Mouse (Mus musculus): ENCODE results near the gene Slc25a14. TPM values are rescaled to one million over a fixed set of nuclear protein-coding genes. Genes with fewer than 3 reads are reported as not detected.

The Slc25a14 gene
- 4.9 and 6.2 TPM in 2 replicates for polyA plus RNA-seq (2015; fragmentation: Nextera tagmentation; extraction: Ambion mirVana)

GRCm38 (mm10) chrX:48623379-48624053 is at the start of gene Slc25a14:
Gene Slc25a14, plus strand, starts transcription at chrX:48623413.
- H3K4me1 ChIP-seq (replicated peaks) = no peaks in the 10 kb centered on the region
- 16% methylated on average over 38 of the region's 38 CpGs for WGBS (ENCODE audit: insufficient replicate concordance)
- peak within 1 kb of the TSS; percentile 67 for H3K27ac ChIP-seq
- H3K36me3 ChIP-seq = no peaks in the 10 kb centered on the region
- H3K4me3 ChIP-seq (replicated peaks) = peak within 1 kb of the TSS; percentile 72
- ATAC-seq (ENCODE audit: low read depth) (peak; percentile 91), DNase-seq (peak; percentile 63)
- no peaks in the 10 kb centered on the region for H3K27me3 ChIP-seq
- H3K9me3 ChIP-seq (replicated peaks) = no peaks in the 10 kb centered on the region
- peak within 1 kb of the TSS; percentile 72 for H3K9ac ChIP-seq
- peak within 1 kb of the TSS; percentile 74 for H3K4me2 ChIP-seq

GRCm38 (mm10) chrX:48583332-48583731 is 39.9 kb upstream of the Slc25a14 start:
- no peak for ATAC-seq (ENCODE audit: low read depth)
- Histone ChIP-seq H3K27me3 (no peaks in the 10 kb centered on the region), H3K27ac (no peak overlapping the region), H3K4me1 (replicated peaks) (no peaks in the 10 kb centered on the region), H3K9me3 (replicated peaks) (no peaks in the 10 kb centered on the region), H3K4me2 (no peak overlapping the region), H3K36me3 (peaks cover 12% of the 10 kb centered on the region), H3K9ac (no peak overlapping the region), H3K4me3 (replicated peaks) (no peak overlapping the region)
- DNase-seq = no peak

GRCm38 (mm10) chrX:48593721-48594098 is 29.5 kb upstream of the Slc25a14 start:
- no peak for DNase-seq
- Histone ChIP-seq H3K4me1 (replicated peaks) (peaks cover 2% of the 10 kb centered on the region; the same call in 1 of the 2 replicates), H3K27me3 (no peaks in the 10 kb centered on the region), H3K9me3 (replicated peaks) (no peaks in the 10 kb centered on the region), H3K27ac (peak overlapping the region; percentile 58; the same call in 1 of the 2 replicates), H3K36me3 (peaks cover 12% of the 10 kb centered on the region), H3K4me2 (peak overlapping the region; percentile 70), H3K9ac (peak overlapping the region; percentile 78), H3K4me3 (replicated peaks) (peak overlapping the region; percentile 74)
- WGBS (ENCODE audit: insufficient replicate concordance) = 25% methylated on average over 15 of the region's 15 CpGs
- 0 out of 2 replicates have a peak, but pooled peaks have one; percentile 6 for ATAC-seq (ENCODE audit: low read depth)

GRCm38 (mm10) chrX:48594099-48594760 is 29.0 kb upstream of the Slc25a14 start, which contains the start of gene Zfp280c:
Gene Zfp280c, minus strand, starts transcription at chrX:48594504.
- H3K36me3 ChIP-seq = peaks cover 12% of the 10 kb centered on the region
- WGBS (ENCODE audit: insufficient replicate concordance) = 14% methylated on average over 45 of the region's 45 CpGs
- ATAC-seq (ENCODE audit: low read depth) (peak; percentile 93), DNase-seq (peak; percentile 55)
- no peaks in the 10 kb centered on the region for H3K9me3 ChIP-seq (replicated peaks)
- peaks cover 2% of the 10 kb centered on the region; the same call in 1 of the 2 replicates for H3K4me1 ChIP-seq (replicated peaks)
- peak within 1 kb of the TSS; percentile 70 for H3K4me2 ChIP-seq
- H3K9ac ChIP-seq = peak within 1 kb of the TSS; percentile 78
- peak within 1 kb of the TSS; percentile 74 for H3K4me3 ChIP-seq (replicated peaks)
- H3K27me3 ChIP-seq = no peaks in the 10 kb centered on the region
- peak within 1 kb of the TSS; percentile 58 for H3K27ac ChIP-seq

- Histone ChIP-seq H3K9me3 (replicated peaks) (no peaks in the 10 kb centered on the region), H3K27me3 (no peaks in the 10 kb centered on the region), H3K36me3 (peaks cover 1% of the 10 kb centered on the region; the same call in 1 of the 2 replicates), H3K4me3 (replicated peaks) (no peak overlapping the region), H3K9ac (no peak overlapping the region), H3K4me2 (no peak overlapping the region), H3K27ac (no peak overlapping the region), H3K4me1 (replicated peaks) (peaks cover 2% of the 10 kb centered on the region; the same call in 1 of the 2 replicates)
- 77% methylated on average over 9 of the region's 9 CpGs for WGBS (ENCODE audit: insufficient replicate concordance)
- DNase-seq (no peak), ATAC-seq (ENCODE audit: low read depth) (no peak)
These were observed 27.2 kb upstream of the Slc25a14 start for GRCm38 (mm10) chrX:48596053-48596452.

GRCm38 (mm10) chrX:48596906-48597305 is 26.3 kb upstream of the Slc25a14 start:
- no peak overlapping the region for H3K27ac ChIP-seq
- DNase-seq (no peak), ATAC-seq (ENCODE audit: low read depth) (no peak)
- no peak overlapping the region for H3K9ac ChIP-seq
- no peaks in the 10 kb centered on the region for H3K27me3 ChIP-seq
- 66% methylated on average over 5 of the region's 5 CpGs for WGBS (ENCODE audit: insufficient replicate concordance)
- no peaks in the 10 kb centered on the region for H3K9me3 ChIP-seq (replicated peaks)
- H3K4me1 ChIP-seq (replicated peaks) = peaks cover 3% of the 10 kb centered on the region; the same call in 1 of the 2 replicates
- H3K4me2 ChIP-seq = no peak overlapping the region
- H3K4me3 ChIP-seq (replicated peaks) = no peak overlapping the region
- H3K36me3 ChIP-seq = no peaks in the 10 kb centered on the region

GRCm38 (mm10) chrX:48604872-48605271 is 18.3 kb upstream of the Slc25a14 start:
- Histone ChIP-seq H3K4me2 (no peak overlapping the region), H3K27me3 (no peaks in the 10 kb centered on the region), H3K4me1 (replicated peaks) (0 out of 2 replicates have a peak, but pooled peaks cover 10% of the 10 kb centered on the region), H3K9ac (no peak overlapping the region), H3K4me3 (replicated peaks) (no peak overlapping the region), H3K9me3 (replicated peaks) (no peaks in the 10 kb centered on the region), H3K27ac (no peak overlapping the region), H3K36me3 (no peaks in the 10 kb centered on the region)
- 20% methylated on average over 2 of the region's 2 CpGs for WGBS (ENCODE audit: insufficient replicate concordance)
- peak; percentile 63 for ATAC-seq (ENCODE audit: low read depth)
- DNase-seq = no peak

GRCm38 (mm10) chrX:48623049-48623378 is 199 bp upstream of the Slc25a14 start:
- 16% methylated on average over 4 of the region's 4 CpGs for WGBS (ENCODE audit: insufficient replicate concordance)
- Histone ChIP-seq H3K9me3 (replicated peaks) (no peaks in the 10 kb centered on the region), H3K27me3 (no peaks in the 10 kb centered on the region), H3K9ac (peak overlapping the region; percentile 72), H3K4me2 (peak overlapping the region; percentile 74), H3K36me3 (no peaks in the 10 kb centered on the region), H3K4me1 (replicated peaks) (no peaks in the 10 kb centered on the region), H3K27ac (peak overlapping the region; percentile 67), H3K4me3 (replicated peaks) (peak overlapping the region; percentile 72)
- ATAC-seq (ENCODE audit: low read depth) (no peak), DNase-seq (no peak)

- Histone ChIP-seq H3K4me2 (peak overlapping the region; percentile 74), H3K27me3 (no peaks in the 10 kb centered on the region), H3K4me1 (replicated peaks) (no peaks in the 10 kb centered on the region), H3K36me3 (no peaks in the 10 kb centered on the region), H3K9ac (peak overlapping the region; percentile 72), H3K4me3 (replicated peaks) (peak overlapping the region; percentile 72), H3K9me3 (replicated peaks) (no peaks in the 10 kb centered on the region), H3K27ac (no peak overlapping the region)
- ATAC-seq (ENCODE audit: low read depth) (no peak), DNase-seq (no peak)
- 15% methylated on average over 9 of the region's 9 CpGs for WGBS (ENCODE audit: insufficient replicate concordance)
These were observed 824 bp downstream of the Slc25a14 start for GRCm38 (mm10) chrX:48624054-48624420.

GRCm38 (mm10) chrX:48637032-48637431 is 13.8 kb downstream of the Slc25a14 start:
- no peak for ATAC-seq (ENCODE audit: low read depth)
- Histone ChIP-seq H3K4me2 (no peak overlapping the region), H3K9ac (no peak overlapping the region), H3K4me1 (replicated peaks) (no peaks in the 10 kb centered on the region), H3K27me3 (no peaks in the 10 kb centered on the region), H3K36me3 (no peaks in the 10 kb centered on the region), H3K27ac (no peak overlapping the region), H3K9me3 (replicated peaks) (no peaks in the 10 kb centered on the region), H3K4me3 (replicated peaks) (no peak overlapping the region)
- 52% methylated on average over 2 of the region's 2 CpGs for WGBS (ENCODE audit: insufficient replicate concordance)
- DNase-seq = no peak

- Histone ChIP-seq H3K9ac (no peak overlapping the region), H3K4me1 (replicated peaks) (no peaks in the 10 kb centered on the region), H3K4me3 (replicated peaks) (no peak overlapping the region), H3K9me3 (replicated peaks) (no peaks in the 10 kb centered on the region), H3K27ac (no peak overlapping the region), H3K27me3 (no peaks in the 10 kb centered on the region), H3K36me3 (no peaks in the 10 kb centered on the region), H3K4me2 (no peak overlapping the region)
- ATAC-seq (ENCODE audit: low read depth) = no peak
- WGBS (ENCODE audit: insufficient replicate concordance) = 97% methylated on average over 2 of the region's 2 CpGs
- no peak for DNase-seq
These were observed 20.9 kb downstream of the Slc25a14 start for GRCm38 (mm10) chrX:48644122-48644521.

Data from liver, embryonic 13.5 days (tissue).